ENCODE assay signal across 8 mouse cellular contexts in genomic region chr7:117882803-117883202, GRCm38 (mm10).
DNase-seq lines count a peak whose midpoint lies in the region; ATAC-seq lines count a peak whose summit lies in the region.

No protein-coding gene starts in this region.

- 3% methylated on average over 13 of the region's 13 CpGs for WGBS in forebrain, embryonic 16.5 days

- H3K4me1 ChIP-seq in forebrain, embryonic 16.5 days (replicated peaks; ENCODE audit: control insufficient read depth, insufficient read depth, low read length): peaks cover 6% of the 10 kb centered on the region; the same call in 1 of the 2 replicates
- H3K4me1 ChIP-seq in megakaryocyte, embryonic 14.5 days: peaks cover 8% of the 10 kb centered on the region; the same call in 1 of the 2 replicates

- H3K9ac ChIP-seq in forebrain, embryonic 16.5 days (replicated peaks; ENCODE audit: low read depth, low read length): no peak overlapping the region

- H3K4me3 ChIP-seq in forebrain, embryonic 16.5 days (replicated peaks; ENCODE audit: low read length): no peak overlapping the region
- peak overlapping the region; percentile 35 for H3K4me3 ChIP-seq in megakaryocyte, embryonic 14.5 days (replicated peaks)

- intact Hi-C loops in heart, postnatal 36 days (cut with DNase I): loop anchor here (1.0 to 5.0 kb wide), 3 partner anchors 219 to 1182 kb away; partner anchors contain the start of gene Xylt1

- H3K9me3 ChIP-seq in forebrain, embryonic 16.5 days (ENCODE audit: control insufficient read depth, low read length): no peaks in the 10 kb centered on the region
- H3K9me3 ChIP-seq in megakaryocyte, embryonic 14.5 days: no peaks in the 10 kb centered on the region

- H3K4me2 ChIP-seq in forebrain, embryonic 16.5 days (ENCODE audit: low read length): 0 out of 2 replicates have a peak overlapping the region, but pooled peaks have one; percentile 15

- H3K27ac ChIP-seq in forebrain, embryonic 16.5 days (ENCODE audit: low read length): no peak overlapping the region

- no peaks in the 10 kb centered on the region for H3K27me3 ChIP-seq in forebrain, embryonic 16.5 days (replicated peaks; ENCODE audit: control insufficient read depth, insufficient read depth, low read length)
- H3K27me3 ChIP-seq in megakaryocyte, embryonic 14.5 days (replicated peaks): peaks cover 3% of the 10 kb centered on the region

- H3K36me3 ChIP-seq in forebrain, embryonic 16.5 days (ENCODE audit: control insufficient read depth, insufficient read depth): no peaks in the 10 kb centered on the region
- H3K36me3 ChIP-seq in megakaryocyte, embryonic 14.5 days (replicated peaks; ENCODE audit: low read length): no peaks in the 10 kb centered on the region

- peak; percentile 75 for DNase-seq in NIH3T3 (ENCODE audit: low read depth)
- DNase-seq in heart, postnatal 36 days: peak; percentile 57 to 65
- DNase-seq in layer of hippocampus, postnatal 36 days: peak; percentile 77 to 82
- DNase-seq in right cerebral cortex, postnatal 4 days: peak; percentile 91
- DNase-seq in yolk sac, embryonic 10.5 days (ENCODE audit: low spot score): peak; percentile 47

- peak; percentile 49; the same call in 1 of the 2 replicates for ATAC-seq in cerebellum, adult (ENCODE audit: insufficient number of reproducible peaks, low FRiP score, low TSS enrichment)
- ATAC-seq in forebrain, embryonic 16.5 days: peak; percentile 74; the same call in 1 of the 2 replicates
